Mouse (Mus musculus) MEL (cell line): ENCODE results near the gene Hey2. TPM values are rescaled to one million over a fixed set of nuclear protein-coding genes. Genes with fewer than 3 reads are reported as not detected.

Experiments
- DNase-seq: peaks from one replicate; pipeline ENCODE4 v3.0.0; 2011; ENCODE audit warnings: low read depth, low spot score
- H3K27ac ChIP-seq: 2 replicates; pipeline ENCODE4 v1.5.1; 2012; ENCODE audit warnings: low read depth, mild to moderate bottlenecking, control low read depth, low read length, moderate library complexity; ENCODE audit not compliant: control insufficient read depth
- H3K27me3 ChIP-seq, 2 experiments: fragments of 150-350 bp in 1 of 2; sonication (generic) in 1 of 2; 2 replicates each; pipeline ENCODE4 v1.6.1; 2012; ENCODE audit warnings: low read length in 2 of 2, mild to moderate bottlenecking in 2 of 2, improper control_type of control experiment in 1 of 2, moderate library complexity in 1 of 2; ENCODE audit not compliant: insufficient read depth in 2 of 2, control insufficient read depth in 1 of 2
- H3K36me3 ChIP-seq, 2 experiments: 2 replicates each; pipeline ENCODE4 v1.6.1; 2012 to 2014; ENCODE audit warnings: low read length in 2 of 2, improper control_type of control experiment in 1 of 2, inconsistent platforms in 1 of 2, mild to moderate bottlenecking in 1 of 2; ENCODE audit not compliant: insufficient read depth in 2 of 2, control insufficient read depth in 1 of 2
- H3K4me1 ChIP-seq, 2 experiments: fragments of 150-350 bp in 1 of 2; sonication (generic) in 1 of 2; 2 replicates each; pipeline ENCODE4 v1.6.1; 2012; ENCODE audit warnings: low read length in 2 of 2, improper control_type of control experiment in 1 of 2, mild to moderate bottlenecking in 1 of 2; ENCODE audit not compliant: insufficient read depth in 2 of 2, control insufficient read depth in 1 of 2
- H3K4me3 ChIP-seq, 2 experiments: fragments of 150-350 bp in 1 of 2; sonication (generic) in 1 of 2; 2 replicates each; pipeline ENCODE4 v1.5.1; 2012; ENCODE audit warnings: low read depth in 2 of 2, low read length in 2 of 2, mild to moderate bottlenecking in 2 of 2, moderate library complexity in 2 of 2, control low read depth in 1 of 2, improper control_type of control experiment in 1 of 2; ENCODE audit not compliant: control insufficient read depth in 1 of 2, insufficient read depth in 1 of 2
- H3K79me2 ChIP-seq: 2 replicates; pipeline ENCODE4 v1.6.1; 2012; ENCODE audit warnings: mild to moderate bottlenecking, low read length, moderate library complexity; ENCODE audit not compliant: control insufficient read depth, poor library complexity, insufficient read depth
- H3K9ac ChIP-seq: 2 replicates; pipeline ENCODE4 v1.6.1; 2012; ENCODE audit warnings: low read depth, mild to moderate bottlenecking, control low read depth, low read length, moderate library complexity; ENCODE audit not compliant: control insufficient read depth, poor library complexity, severe bottlenecking
- H3K9me3 ChIP-seq: fragments of 150-350 bp; sonication (generic); replicated peaks from 2 replicates; pipeline ENCODE4 v1.6.1; 2012; ENCODE audit warnings: mild to moderate bottlenecking, low read length, improper control_type of control experiment, moderate library complexity; ENCODE audit not compliant: insufficient read depth
- BHLHE40 ChIP-seq: IDR thresholded peaks from 2 replicates; pipeline ENCODE4 v1.6.1; 2012; ENCODE audit warnings: low read depth, mild to moderate bottlenecking, inconsistent platforms, low read length, improper control_type of control experiment, borderline replicate concordance
- CHD2 ChIP-seq: IDR thresholded peaks from 2 replicates; pipeline ENCODE4 v1.6.1; 2011; ENCODE audit warnings: low read length, improper control_type of control experiment
- CTCF ChIP-seq, 3 experiments: IDR thresholded peaks in 2 of 3; conservative IDR thresholded peaks in 1 of 3; 2 replicates each; pipeline ENCODE4 v1.5.1; 2011 to 2012; ENCODE audit warnings: low read length in 3 of 3, low read depth in 2 of 3, mild to moderate bottlenecking in 2 of 3, improper control_type of control experiment in 1 of 3, inconsistent platforms in 1 of 3, mixed read lengths in 1 of 3, moderate library complexity in 1 of 3; ENCODE audit not compliant: control insufficient read depth in 1 of 3, insufficient read depth in 1 of 3, poor library complexity in 1 of 3, severe bottlenecking in 1 of 3
- ELF1 ChIP-seq: IDR thresholded peaks from 2 replicates; pipeline ENCODE4 v1.6.1; 2014; ENCODE audit warnings: low read depth, mild to moderate bottlenecking, inconsistent platforms, low read length, improper control_type of control experiment, moderate library complexity
- GABPA ChIP-seq: IDR thresholded peaks from 2 replicates; pipeline ENCODE4 v1.6.1; 2012; ENCODE audit warnings: low read depth, mild to moderate bottlenecking, inconsistent platforms, low read length, improper control_type of control experiment, moderate library complexity
- HCFC1 ChIP-seq: IDR thresholded peaks from 2 replicates; pipeline ENCODE4 v1.6.1; 2012; ENCODE audit warnings: low read depth, mild to moderate bottlenecking, inconsistent platforms, low read length, improper control_type of control experiment, moderate library complexity
- KAT2A ChIP-seq: conservative IDR thresholded peaks from 2 replicates; pipeline ENCODE4 v1.6.1; 2012; ENCODE audit warnings: low read depth, low read length, improper control_type of control experiment, inconsistent platforms
- MAFK ChIP-seq: IDR thresholded peaks from 2 replicates; pipeline ENCODE4 v1.6.1; 2011; ENCODE audit warnings: low read depth, mild to moderate bottlenecking, low read length, improper control_type of control experiment, borderline replicate concordance
- MAZ ChIP-seq: IDR thresholded peaks from 2 replicates; pipeline ENCODE4 v1.6.1; 2012; ENCODE audit warnings: low read depth, mild to moderate bottlenecking, inconsistent platforms, low read length, improper control_type of control experiment
- MEF2A ChIP-seq: IDR thresholded peaks from 2 replicates; pipeline ENCODE4 v1.6.1; 2014; ENCODE audit warnings: low read depth, mild to moderate bottlenecking, inconsistent platforms, low read length, improper control_type of control experiment; ENCODE audit not compliant: poor library complexity, insufficient replicate concordance, severe bottlenecking; ENCODE audit errors: extremely low read depth
- MYB ChIP-seq: IDR thresholded peaks from 2 replicates; pipeline ENCODE4 v1.6.1; 2011; ENCODE audit warnings: mild to moderate bottlenecking, low read depth, low read length, improper control_type of control experiment
- MYC ChIP-seq: IDR thresholded peaks from 2 replicates; pipeline ENCODE4 v1.6.1; 2011; ENCODE audit warnings: low read depth, mild to moderate bottlenecking, low read length, improper control_type of control experiment, moderate library complexity
- NRF1 ChIP-seq: IDR thresholded peaks from 2 replicates; pipeline ENCODE4 v1.6.1; 2014; ENCODE audit warnings: low read depth, mild to moderate bottlenecking, inconsistent platforms, low read length, improper control_type of control experiment, moderate library complexity; ENCODE audit not compliant: poor library complexity, insufficient read depth, severe bottlenecking
- POLR2AphosphoS5 ChIP-seq: IDR thresholded peaks from 2 replicates; pipeline ENCODE4 v1.6.1; 2012; ENCODE audit warnings: low read depth, borderline replicate concordance, mild to moderate bottlenecking, inconsistent platforms, low read length, moderate library complexity, mixed read lengths
- RAD21 ChIP-seq: IDR thresholded peaks from 2 replicates; pipeline ENCODE4 v1.6.1; 2011; ENCODE audit warnings: mild to moderate bottlenecking, low read depth, low read length, improper control_type of control experiment
- RCOR1 ChIP-seq: IDR thresholded peaks from 2 replicates; pipeline ENCODE4 v1.6.1; 2012; ENCODE audit warnings: low read depth, mild to moderate bottlenecking, inconsistent platforms, low read length, improper control_type of control experiment
- SIN3A ChIP-seq: IDR thresholded peaks from 2 replicates; pipeline ENCODE4 v1.6.1; 2012; ENCODE audit warnings: low read length, improper control_type of control experiment, inconsistent platforms
- TAL1 ChIP-seq: IDR thresholded peaks from 2 replicates; pipeline ENCODE4 v1.6.1; 2012; ENCODE audit warnings: mild to moderate bottlenecking, inconsistent platforms, low read length, moderate library complexity, mixed read lengths
- TBP ChIP-seq: IDR thresholded peaks from 2 replicates; pipeline ENCODE4 v1.8.0; 2011; ENCODE audit warnings: low read depth, low read length, improper control_type of control experiment
- TCF12 ChIP-seq: IDR thresholded peaks from 2 replicates; pipeline ENCODE4 v1.6.1; 2014; ENCODE audit warnings: low read depth, mild to moderate bottlenecking, inconsistent platforms, low read length, improper control_type of control experiment, moderate library complexity
- USF1 ChIP-seq: IDR thresholded peaks from 2 replicates; pipeline ENCODE4 v1.6.1; 2014; ENCODE audit warnings: low read depth, mild to moderate bottlenecking, inconsistent platforms, low read length, improper control_type of control experiment, moderate library complexity
- USF2 ChIP-seq, 2 experiments: IDR thresholded peaks; 2 replicates each; pipeline ENCODE4 v1.6.1; 2011 to 2012; ENCODE audit warnings: improper control_type of control experiment in 2 of 2, low read length in 2 of 2, borderline replicate concordance in 1 of 2, inconsistent platforms in 1 of 2, low read depth in 1 of 2, mild to moderate bottlenecking in 1 of 2; ENCODE audit not compliant: insufficient read depth in 1 of 2
- ZC3H11A ChIP-seq: IDR thresholded peaks from 2 replicates; pipeline ENCODE4 v1.6.1; 2012; ENCODE audit warnings: low read depth, mild to moderate bottlenecking, inconsistent platforms, low read length, improper control_type of control experiment
- ZMIZ1 ChIP-seq: IDR thresholded peaks from 2 replicates; pipeline ENCODE4 v1.6.1; 2012; ENCODE audit warnings: low read depth, mild to moderate bottlenecking, inconsistent platforms, low read length, improper control_type of control experiment, moderate library complexity
- ZNF384 ChIP-seq: IDR thresholded peaks from 2 replicates; pipeline ENCODE4 v1.6.1; 2012; ENCODE audit warnings: low read depth, mild to moderate bottlenecking, inconsistent platforms, low read length, improper control_type of control experiment
- polyA plus RNA-seq, 2 experiments: library from polyadenylated mRNA; stranded (reverse) in 1 of 2; unstranded in 1 of 2; fragments of >175 nt in 1 of 2; fragments of >200 nt in 1 of 2; gene quantifications; 2 replicates each; pipeline versions ENCODE4 v1.2.1 to v1.2.4; 2012; ENCODE audit warnings: low replicate concordance in 2 of 2, low read depth in 1 of 2; ENCODE audit not compliant: insufficient read length in 2 of 2, insufficient read depth in 1 of 2, missing spikeins in 1 of 2
- total RNA-seq: library from RNA; depleted of rRNA; stranded (reverse); fragments of 300-350 nt; gene quantifications from 2 replicates; pipeline ENCODE4 v1.2.3, GENCODE M21; 2012

Hey2 gene
- total and polyA plus RNA-seq, 3 experiments = 0.08 TPM; not detected in 2

DNA sequence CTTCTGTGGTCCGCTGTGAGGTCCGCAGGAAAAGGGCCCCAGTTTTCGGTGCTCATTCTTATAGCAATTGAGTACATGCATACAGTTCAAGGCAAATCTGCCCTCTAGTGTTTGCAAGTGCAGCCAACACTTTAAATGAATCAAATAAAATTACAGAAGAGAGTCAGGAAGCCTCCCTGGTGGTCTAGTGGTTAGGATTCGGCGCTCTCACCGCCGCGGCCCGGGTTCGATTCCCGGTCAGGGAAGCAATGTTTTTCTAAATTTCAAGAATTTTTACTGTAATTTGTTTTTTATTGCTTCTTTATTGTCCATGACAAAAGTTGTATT, 31.7 kb downstream of the Hey2 start (continued):
- TF ChIP-seq ZMIZ1 = no peak
- no peak for TF ChIP-seq USF1
- TF ChIP-seq CTCF (IDR thresholded peaks at IDR 0.05 in 2 of 3, conservative IDR thresholded peaks at IDR 0.05 in 1 of 3; ENCODE audit: control insufficient read depth in 1 of 3, insufficient read depth in 1 of 3, low read depth in 2 of 3, low read length in 3 of 3, poor library complexity in 1 of 3, severe bottlenecking in 1 of 3) = peak; percentile 19 to 87 (median 62); a peak in 5 of 6 replicates
- no peak for TF ChIP-seq USF2 (IDR thresholded peaks at IDR 0.05; ENCODE audit: borderline replicate concordance in 1 of 2, insufficient read depth in 1 of 2, low read depth in 1 of 2, low read length in 2 of 2)
- no peak for TF ChIP-seq POLR2AphosphoS5
- TF ChIP-seq ELF1 = peak; percentile 67; the same call in 1 of the 2 replicates
- TF ChIP-seq TCF12 = no peak
- peak; percentile 82 for TF ChIP-seq RAD21
- TF ChIP-seq BHLHE40 = no peak

DNA sequence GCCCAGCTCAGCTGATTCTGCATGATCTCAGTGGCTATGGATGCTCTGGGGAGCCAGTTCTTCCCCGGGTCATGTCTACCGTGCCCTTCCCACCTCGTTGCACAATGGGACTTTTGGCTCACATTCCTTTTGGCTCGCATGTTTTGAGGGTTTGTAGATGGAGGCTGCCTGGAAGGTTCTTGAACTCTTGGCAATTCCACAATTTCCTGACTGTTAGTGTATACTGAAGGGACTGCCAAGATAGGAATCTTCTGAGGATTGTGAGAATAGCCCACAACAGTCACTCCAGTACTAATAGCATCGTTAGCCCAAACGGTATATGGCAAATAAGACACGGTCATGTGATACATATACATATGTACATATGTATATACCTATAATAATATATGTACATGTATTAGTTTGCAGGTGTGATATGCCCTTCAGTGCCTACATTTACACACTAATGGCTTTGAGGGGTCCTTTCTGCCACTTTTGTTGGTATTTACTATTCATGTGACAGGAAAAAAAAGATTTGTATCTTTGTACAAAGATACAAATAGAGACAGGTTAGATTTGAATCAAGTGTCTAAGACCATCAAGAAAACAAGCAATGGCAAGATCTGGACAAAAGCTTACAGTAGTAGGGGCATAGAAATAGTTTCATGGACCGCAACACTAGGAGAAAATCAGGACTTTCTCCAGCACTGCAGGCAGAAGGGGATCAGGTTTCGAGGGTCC, 32.2 kb downstream of the Hey2 start:
- TF ChIP-seq CHD2 (no peak), MAZ (no peak), RCOR1 (no peak), SIN3A (peak; percentile 66; the same call in 1 of the 2 replicates), ZC3H11A (0 out of 2 replicates have a peak, but pooled peaks have one; percentile 7), USF1 (peak; percentile 77)
- H3K9me3 ChIP-seq = no peaks in the 10 kb centered on the region
- no peaks in the 10 kb centered on the region for H3K4me1 ChIP-seq
- peak; percentile 43 for DNase-seq
- H3K9ac ChIP-seq = peak overlapping the region; percentile 61
- no peaks in the 10 kb centered on the region; a peak in 1 of 4 replicates for H3K27me3 ChIP-seq
- H3K27ac ChIP-seq = no peak overlapping the region
- peak overlapping the region; percentile 61 to 93 for H3K4me3 ChIP-seq
- no peaks in the 10 kb centered on the region for H3K79me2 ChIP-seq
- H3K36me3 ChIP-seq = no peaks in the 10 kb centered on the region

DNA sequence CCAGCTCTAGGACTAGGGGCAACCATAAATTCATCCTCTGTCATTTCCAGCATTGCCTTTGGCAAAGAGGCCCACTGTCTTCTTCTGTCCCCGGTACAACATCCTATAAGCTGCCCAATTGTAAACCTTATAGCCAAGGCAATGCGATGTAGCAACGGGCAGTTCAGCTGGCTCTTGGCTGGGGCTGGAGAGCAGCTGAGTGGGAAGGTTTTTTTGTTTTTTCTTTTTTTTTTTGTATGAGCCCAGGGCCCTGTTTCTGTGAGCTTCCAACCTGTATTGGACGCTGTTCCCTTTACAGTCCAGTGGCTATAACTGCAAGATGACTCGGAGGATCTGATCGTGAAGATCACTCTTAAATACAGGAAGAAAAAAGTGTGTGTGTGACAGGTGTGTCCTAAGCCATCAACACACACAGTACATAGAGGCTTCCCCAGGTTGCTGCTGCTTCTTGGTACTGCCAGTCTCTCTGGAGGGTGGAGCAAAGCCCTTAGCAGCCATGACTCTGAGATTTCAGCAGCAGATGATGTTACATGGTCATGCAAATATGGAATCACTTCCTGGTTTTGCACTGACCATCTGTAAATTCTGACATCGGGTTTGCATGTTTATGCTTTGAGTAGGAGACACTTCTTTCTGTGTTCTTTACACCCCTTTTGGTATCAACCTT, 38.9 kb downstream of the Hey2 start:
- no peaks in the 10 kb centered on the region; a peak in 1 of 4 replicates for H3K36me3 ChIP-seq
- H3K79me2 ChIP-seq = no peaks in the 10 kb centered on the region; the same call in 1 of the 2 replicates
- peak overlapping the region; percentile 87 for H3K9ac ChIP-seq
- H3K27me3 ChIP-seq = no peaks in the 10 kb centered on the region; a peak in 1 of 4 replicates
- H3K27ac ChIP-seq = no peak overlapping the region
- H3K4me1 ChIP-seq = no peaks in the 10 kb centered on the region; a peak in 1 of 4 replicates
- no peaks in the 10 kb centered on the region for H3K9me3 ChIP-seq
- peak overlapping the region; percentile 82 to 86 for H3K4me3 ChIP-seq
- no peak for DNase-seq
- no peak for TF ChIP-seq TAL1
- TF ChIP-seq KAT2A = no peak
- TF ChIP-seq CHD2 = no peak
- TF ChIP-seq ZMIZ1 = no peak
- no peak for TF ChIP-seq TBP
- no peak for TF ChIP-seq SIN3A
- TF ChIP-seq MYC = no peak
- no peak for TF ChIP-seq MEF2A
- no peak for TF ChIP-seq NRF1
- TF ChIP-seq MAFK = no peak
- TF ChIP-seq GABPA = no peak
- no peak for TF ChIP-seq ELF1
- no peak for TF ChIP-seq USF1
- TF ChIP-seq ZNF384 = no peak
- no peak for TF ChIP-seq RCOR1
- TF ChIP-seq MYB = no peak
- no peak for TF ChIP-seq HCFC1
- TF ChIP-seq, all 39 proteins: peak for 0
